Mouse (Mus musculus): ENCODE data around the gene Scamp3.
A peak's percentile ranks its signal among the peaks of the same experiment; 100 is the strongest.

The Scamp3 gene

DNA sequence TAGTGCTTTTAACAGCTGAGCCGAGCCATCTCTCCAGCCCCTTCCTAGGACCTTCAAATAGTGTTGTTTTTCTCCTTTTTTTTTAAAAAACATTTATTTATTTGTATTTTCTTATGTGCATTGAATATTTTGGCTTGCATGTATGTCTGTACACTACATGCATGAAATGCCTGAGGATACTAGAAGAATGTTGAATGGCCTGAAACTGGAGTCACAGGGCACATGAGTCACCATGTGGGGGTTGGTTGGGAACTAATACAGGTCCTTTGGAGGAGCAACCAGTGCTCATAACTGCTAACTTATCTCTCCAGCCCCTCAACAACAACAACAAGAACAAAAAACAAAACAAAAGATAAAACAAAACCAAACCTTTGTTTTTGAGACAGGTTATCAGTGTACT, 14.2 kb upstream of the Scamp3 start:
- DNase-seq (ENCODE audit: low read depth, low spot score), result no peak

GRCm38 (mm10) chr3:89163643-89164245, 13.5 kb upstream of the Scamp3 start:
- no peak for DNase-seq (ENCODE audit: low read depth, low spot score)

DNA sequence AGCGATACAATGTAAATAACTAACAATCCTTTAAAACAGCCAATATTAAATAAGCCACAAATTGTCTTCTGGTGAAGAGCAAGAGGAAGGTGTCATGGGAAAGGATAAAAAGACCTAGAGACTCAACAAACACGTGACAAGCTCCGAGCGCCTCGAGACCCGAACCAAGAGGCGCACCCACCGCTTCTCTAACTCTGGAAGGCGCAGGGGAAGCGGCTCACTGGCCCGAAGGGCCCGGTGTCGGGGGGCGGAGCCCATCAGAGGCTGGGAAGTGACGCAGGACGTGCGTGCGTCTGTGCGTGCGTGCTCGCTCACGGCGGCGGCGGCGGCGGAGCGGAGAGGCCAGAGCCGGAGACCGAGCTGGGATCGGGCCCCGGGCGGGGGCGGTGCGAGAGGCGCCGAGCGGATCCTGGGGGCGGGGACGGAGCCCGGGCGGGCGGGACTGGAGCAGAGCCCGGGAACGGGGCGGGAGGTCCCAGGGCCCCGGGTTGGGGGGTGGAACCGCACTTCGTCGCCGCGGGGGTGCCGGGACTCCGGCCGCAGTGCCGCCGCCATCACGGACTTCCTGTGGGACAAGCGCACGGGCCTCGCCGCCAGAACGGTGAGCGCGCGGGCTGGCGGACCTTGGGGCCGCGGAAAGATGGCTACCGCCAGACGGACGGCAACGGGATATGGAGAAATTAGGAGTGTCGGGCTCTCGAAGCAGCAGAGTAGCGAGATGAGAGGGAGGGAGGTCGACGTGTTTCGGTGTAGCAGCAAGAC, 12.6 kb upstream of the Scamp3 start, which contains the start of gene Clk2:
Gene Clk2 (plus strand): TSS at position 290 of the 762 bp plus-strand sequence.
- peak; percentile 90 for DNase-seq (ENCODE audit: low read depth, low spot score)

- DNase-seq (ENCODE audit: low read depth, low spot score), result no peak
Observed at GRCm38 (mm10) chr3:89165268-89165870, 11.9 kb upstream of the Scamp3 start.

DNA sequence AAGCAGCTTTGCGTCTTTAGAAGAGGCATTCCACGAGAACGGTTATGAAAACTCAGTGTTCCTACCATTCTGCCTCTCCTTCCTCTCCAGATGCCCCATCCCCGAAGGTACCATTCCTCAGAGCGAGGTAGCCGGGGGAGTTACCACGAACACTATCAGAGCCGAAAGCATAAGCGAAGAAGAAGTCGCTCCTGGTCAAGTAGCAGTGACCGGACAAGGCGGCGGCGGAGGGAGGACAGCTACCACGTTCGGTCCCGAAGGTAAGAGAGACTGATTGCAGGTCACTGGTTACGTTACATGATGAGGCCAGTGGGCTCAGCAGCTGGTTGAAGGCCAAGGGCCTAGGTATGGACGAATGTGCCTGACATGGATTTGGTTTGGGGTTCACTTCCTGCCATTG, 10.3 kb upstream of the Scamp3 start:
- DNase-seq (ENCODE audit: low read depth, low spot score), result no peak

DNA sequence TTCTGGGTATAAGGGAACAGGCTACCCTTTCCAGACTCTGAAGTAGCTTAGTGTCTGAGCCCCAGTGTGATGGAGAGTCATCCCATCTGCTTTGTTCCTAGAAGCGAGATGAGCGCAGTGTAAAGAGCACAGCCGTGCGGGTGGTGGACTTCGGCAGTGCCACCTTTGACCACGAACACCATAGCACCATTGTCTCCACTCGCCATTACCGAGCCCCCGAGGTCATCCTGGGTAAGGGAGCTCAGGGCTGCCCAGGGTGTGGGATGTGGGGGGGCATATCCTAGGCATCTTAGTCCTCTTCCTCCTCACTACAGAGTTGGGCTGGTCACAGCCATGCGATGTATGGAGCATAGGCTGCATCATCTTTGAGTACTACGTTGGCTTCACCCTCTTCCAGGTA, 2.4 kb upstream of the Scamp3 start:
- no peak for DNase-seq (ENCODE audit: low read depth, low spot score)

GRCm38 (mm10) chr3:89175544-89175943, 1.7 kb upstream of the Scamp3 start:
- DNase-seq (ENCODE audit: low read depth, low spot score), result no peak

GRCm38 (mm10) chr3:89176421-89176820, 852 bp upstream of the Scamp3 start:
- DNase-seq (ENCODE audit: low read depth, low spot score), result no peak

DNA sequence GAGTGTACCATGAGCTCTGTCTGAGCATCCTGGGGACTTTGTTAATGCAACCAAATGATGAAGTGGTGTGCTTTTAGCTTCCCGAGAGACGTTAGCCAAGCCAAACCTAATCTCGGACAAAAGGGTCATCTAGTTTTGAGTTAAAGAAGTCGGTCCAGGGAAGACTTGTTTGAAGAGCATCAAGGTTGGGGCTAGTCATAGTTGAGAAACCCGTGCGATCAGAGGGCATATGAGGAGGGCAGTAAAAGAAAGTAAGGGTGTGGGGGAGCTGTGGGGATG, 773 bp downstream of the Scamp3 start:
- no peak for DNase-seq (ENCODE audit: low read depth, low spot score)

GRCm38 (mm10) chr3:89179056-89179455, 1.8 kb downstream of the Scamp3 start:
- no peak for DNase-seq (ENCODE audit: low read depth, low spot score)

GRCm38 (mm10) chr3:89181749-89182500, 4.7 kb downstream of the Scamp3 start:
- DNase-seq (ENCODE audit: low read depth, low spot score), result no peak

GRCm38 (mm10) chr3:89182531-89183057, 5.3 kb downstream of the Scamp3 start:
- no peak for DNase-seq (ENCODE audit: low read depth, low spot score)

DNA sequence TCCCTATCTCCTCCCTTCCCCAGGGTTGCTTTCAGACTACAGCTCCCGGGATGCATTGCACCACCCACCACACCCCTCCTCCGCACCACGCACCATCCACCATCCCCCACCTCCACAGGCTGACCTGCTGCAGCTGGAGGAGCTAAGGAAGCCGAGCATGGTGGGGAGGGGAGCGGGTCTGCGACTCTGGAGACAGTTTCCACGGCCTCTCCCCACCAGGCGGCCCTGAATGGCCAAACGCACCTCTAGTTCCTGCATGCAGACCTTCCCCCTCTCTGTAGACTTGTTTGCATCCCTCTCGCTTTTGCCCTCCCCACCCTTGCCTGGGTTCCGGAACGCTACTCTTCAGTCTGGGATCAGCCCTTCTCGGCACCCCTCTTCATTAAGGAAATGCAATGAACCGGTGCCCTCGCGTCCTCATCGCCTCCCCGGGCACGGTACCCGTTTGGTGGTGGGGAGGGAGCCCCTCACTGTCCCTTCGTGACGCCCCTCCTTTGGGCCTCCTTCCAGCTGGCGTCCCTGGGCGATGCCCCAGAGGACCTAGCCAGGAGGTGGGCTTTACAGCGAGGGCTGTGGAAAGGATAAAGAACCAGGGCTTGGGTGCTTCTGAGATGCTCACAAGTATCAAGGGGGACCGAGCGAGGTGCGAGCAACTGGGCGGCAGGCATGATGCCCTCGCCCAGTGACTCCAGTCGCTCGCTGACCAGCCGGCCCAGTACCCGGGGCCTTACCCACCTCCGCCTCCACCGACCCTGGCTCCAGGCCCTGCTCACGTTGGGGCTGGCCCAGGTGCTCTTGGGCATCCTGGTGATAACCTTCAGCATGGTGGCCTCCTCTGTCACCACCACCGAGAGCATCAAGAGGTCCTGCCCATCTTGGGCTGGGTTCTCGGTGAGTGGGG, 6.0 kb downstream of the Scamp3 start, which contains the start of gene Fam189b:
Gene Fam189b (plus strand): TSS at position 86 of the 901 bp plus-strand sequence.
- DNase-seq (ENCODE audit: low read depth, low spot score), result no peak

DNA sequence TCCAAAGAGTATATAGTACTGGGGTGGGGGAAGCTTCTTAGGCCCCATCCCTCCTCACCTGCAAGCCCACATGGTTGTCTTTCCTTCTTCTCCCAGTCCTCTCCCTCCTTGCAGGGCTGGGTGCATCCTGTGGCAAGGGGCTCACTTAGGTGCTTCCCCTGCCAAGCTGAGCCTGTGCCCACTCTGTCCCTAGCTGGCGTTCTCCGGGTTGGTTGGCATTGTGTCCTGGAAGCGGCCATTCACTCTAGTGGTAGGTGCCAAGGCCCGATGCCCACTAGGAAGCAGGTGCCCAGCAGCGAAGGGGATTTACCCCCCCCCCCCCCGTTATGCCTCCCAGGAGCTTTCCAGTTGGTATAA, 6.7 kb downstream of the Scamp3 start:
- DNase-seq (ENCODE audit: low read depth, low spot score), result no peak

GRCm38 (mm10) chr3:89187197-89187596, 9.9 kb downstream of the Scamp3 start:
- DNase-seq (ENCODE audit: low read depth, low spot score), result no peak

- DNase-seq (ENCODE audit: low read depth, low spot score), result no peak
Observed at GRCm38 (mm10) chr3:89187690-89188477, 10.6 kb downstream of the Scamp3 start.

DNA sequence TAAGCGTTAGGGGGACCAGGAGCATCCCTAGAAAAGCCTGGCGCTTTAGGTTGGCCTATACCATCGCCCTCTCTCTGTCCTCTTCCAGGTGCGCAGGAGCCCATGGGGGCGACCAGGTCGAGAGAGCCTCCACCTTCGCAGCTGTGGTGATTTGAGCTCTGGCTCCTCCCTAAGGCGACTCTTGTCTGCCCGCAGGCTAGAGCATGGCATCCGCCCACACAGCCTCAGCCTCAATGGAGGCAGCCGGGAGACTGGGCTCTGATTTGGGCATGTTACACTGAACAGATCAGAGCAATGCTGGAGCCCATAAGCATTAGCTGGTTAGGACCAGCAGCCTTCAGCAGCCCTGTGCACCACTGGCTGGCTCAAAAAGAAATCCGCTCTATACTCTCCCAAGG, 11.2 kb downstream of the Scamp3 start:
- DNase-seq (ENCODE audit: low read depth, low spot score), result no peak

DNA sequence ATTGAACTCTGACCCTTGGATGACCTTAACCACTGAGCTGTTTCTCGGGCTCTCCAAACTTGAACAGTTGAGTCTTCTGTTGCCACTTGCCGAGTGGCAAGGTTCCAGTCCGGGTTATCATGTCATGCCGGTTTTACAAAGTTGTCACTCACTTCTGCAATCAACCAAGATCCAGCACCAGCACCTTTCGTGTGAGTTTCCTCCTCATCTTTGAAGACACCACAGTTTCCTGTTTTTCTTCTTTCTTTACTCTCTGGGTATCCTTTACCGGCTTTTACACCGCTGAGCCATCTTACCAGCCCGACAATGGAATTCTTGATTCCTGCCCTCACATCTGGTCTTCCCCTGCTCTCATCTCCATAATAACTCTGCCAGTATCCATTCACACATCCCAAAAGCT, 13.2 kb downstream of the Scamp3 start:
- DNase-seq (ENCODE audit: low read depth, low spot score), result no peak

GRCm38 (mm10) chr3:89193351-89193750, 16.1 kb downstream of the Scamp3 start:
- DNase-seq (ENCODE audit: low read depth, low spot score), result no peak

DNA sequence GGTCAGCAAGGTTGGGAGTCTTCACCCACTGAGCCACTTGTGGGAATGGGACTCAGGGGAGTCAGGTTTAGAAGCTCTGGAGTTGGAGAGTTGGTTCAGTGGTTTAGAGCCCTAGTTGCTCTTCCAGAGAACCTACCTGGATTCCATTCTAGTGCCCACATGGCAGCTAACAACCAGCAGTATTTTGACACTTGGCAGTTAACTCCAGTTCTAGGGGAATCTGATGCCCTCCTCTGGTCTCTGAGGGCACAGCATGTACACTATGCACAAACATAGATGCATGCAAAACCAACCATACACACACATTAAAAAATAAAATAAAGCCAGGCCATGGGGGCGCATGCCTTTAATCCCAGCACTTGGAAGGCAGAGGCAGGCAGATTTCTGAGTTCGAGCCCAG, 16.6 kb downstream of the Scamp3 start:
- no peak for DNase-seq (ENCODE audit: low read depth, low spot score)

Data from c-Kit-negative CD71-positive TER-119-positive erythroid progenitor cells, embryonic 14.5 days (primary cell).